Mouse (Mus musculus) layer of hippocampus, adult 2 months (tissue): ENCODE results near the gene Tnfrsf26. TPM values are rescaled to one million over a fixed set of nuclear protein-coding genes. Genes with fewer than 3 reads are reported as not detected.
A peak's percentile ranks its signal among the peaks of the same experiment; 100 is the strongest.

ENCODE experiments used
- DNase-seq, 2 experiments: peaks; one replicate each; pipeline ENCODE4 v3.0.0; 2022; ENCODE audit warnings: low spot score in 2 of 2
- H3K27ac ChIP-seq: fragments of 200-600 bp; 2 replicates; pipeline ENCODE4 v1.8.1; 2022
- H3K4me3 ChIP-seq: fragments of 200-600 bp; 2 replicates; pipeline ENCODE4 v1.8.1; 2022; ENCODE audit warnings: mild to moderate bottlenecking
- CTCF ChIP-seq: fragments of 200-600 bp; conservative IDR thresholded peaks from 2 replicates; pipeline ENCODE4 v1.8.1; 2022; ENCODE audit warnings: antibody characterized with exemption, mild to moderate bottlenecking, moderate library complexity
- microRNA-seq, 2 experiments: library from miRNA; unstranded; fragments of <30 nt; microRNA quantifications; one replicate each; pipeline ENCODE4 v1.2.0; 2021
- total RNA-seq, 2 experiments: library from RNA; stranded (reverse); gene quantifications; 2 replicates each; pipeline ENCODE4 v1.2.3; 2021

Tnfrsf26 gene
- total RNA-seq, 2 experiments from 2014 or later, result not detected

GRCm38 (mm10) chr7:143587586-143587985, 40.9 kb downstream of the Tnfrsf26 start:
- DNase-seq, result no peak
- no peak for TF ChIP-seq CTCF
- H3K27ac ChIP-seq, result no peak overlapping the region
- no peak overlapping the region for H3K4me3 ChIP-seq

GRCm38 (mm10) chr7:143583956-143584355, 44.6 kb downstream of the Tnfrsf26 start:
- peak; percentile 84 for TF ChIP-seq CTCF
- no peak overlapping the region for H3K4me3 ChIP-seq

GRCm38 (mm10) chr7:143583025-143583424, 45.5 kb downstream of the Tnfrsf26 start:
- no peak for DNase-seq
- Histone ChIP-seq H3K4me3 (no peak overlapping the region), H3K27ac (no peak overlapping the region)
- TF ChIP-seq CTCF, result no peak

More at GRCm38 (mm10) chr7:143583956-143584355, 44.6 kb downstream of the Tnfrsf26 start:
- no peak overlapping the region for H3K27ac ChIP-seq
- DNase-seq, result peak; percentile 33 to 55

GRCm38 (mm10) chr7:143575751-143576150, 52.8 kb downstream of the Tnfrsf26 start:
- no peak for TF ChIP-seq CTCF

GRCm38 (mm10) chr7:143565648-143566039, 62.9 kb downstream of the Tnfrsf26 start:
- Histone ChIP-seq H3K4me3 (no peak overlapping the region), H3K27ac (no peak overlapping the region)
- no peak for TF ChIP-seq CTCF
- no peak for DNase-seq

More at GRCm38 (mm10) chr7:143575751-143576150, 52.8 kb downstream of the Tnfrsf26 start:
- no peak overlapping the region for H3K27ac ChIP-seq
- no peak for DNase-seq
- H3K4me3 ChIP-seq, result no peak overlapping the region

GRCm38 (mm10) chr7:143565015-143565647, 63.4 kb downstream of the Tnfrsf26 start:
- H3K27ac ChIP-seq, result no peak overlapping the region
- H3K4me3 ChIP-seq, result no peak overlapping the region
- no peak for TF ChIP-seq CTCF
- DNase-seq, result no peak

GRCm38 (mm10) chr7:143563787-143564186, 64.7 kb downstream of the Tnfrsf26 start:
- no peak overlapping the region for H3K4me3 ChIP-seq
- no peak for TF ChIP-seq CTCF

More at GRCm38 (mm10) chr7:143563787-143564186, 64.7 kb downstream of the Tnfrsf26 start:
- no peak for DNase-seq
- no peak overlapping the region for H3K27ac ChIP-seq

Small RNA genes within 50 kb of the gene (microRNA-seq; reads per million reads assigned to microRNA genes)
- gene Mir7064, result 0 reads per million in 2 experiments

Other genes with a start within 250 kb of the Tnfrsf26 start
- gene Cdkn1c, start 167.7 kb downstream of the Tnfrsf26 start, total RNA-seq, result 1 to 10 TPM; 2.5 to 6.7 TPM
- gene Slc22a18, start 155.0 kb downstream of the Tnfrsf26 start, total RNA-seq, result under 1 TPM; 0.29 to 0.54 TPM
- not detected for gene Phlda2, start 125.6 kb downstream of the Tnfrsf26 start, total RNA-seq
- 100 to 1,000 TPM; 106 to 119 TPM for gene Nap1l4, start 79.6 kb downstream of the Tnfrsf26 start, total RNA-seq
- gene Cars, start 28.6 kb downstream of the Tnfrsf26 start, total RNA-seq, result 10 to 100 TPM; 38.4 to 42.0 TPM
- gene Tnfrsf22, start 20.9 kb upstream of the Tnfrsf26 start, total RNA-seq, result 1 to 10 TPM; 2.6 to 2.8 TPM
- 1 to 10 TPM; 1.3 to 1.6 TPM for gene Tnfrsf23, start 57.1 kb upstream of the Tnfrsf26 start, total RNA-seq
- 10 to 100 TPM; 18.0 to 24.4 TPM for gene Osbpl5, start 128.3 kb upstream of the Tnfrsf26 start, total RNA-seq
- gene Mrgprg, start 138.3 kb upstream of the Tnfrsf26 start, total RNA-seq, result not detected
- gene Mrgpre, start 155.8 kb upstream of the Tnfrsf26 start, total RNA-seq, result 1 to 10 TPM; 5.9 to 6.5 TPM
- 1 to 10 TPM; 4.4 to 7.8 TPM for gene Nadsyn1, start 194.1 kb upstream of the Tnfrsf26 start, total RNA-seq
- 10 to 100 TPM; 34.0 to 35.1 TPM for gene Dhcr7, start 194.4 kb upstream of the Tnfrsf26 start, total RNA-seq
- gene Gm498, start 238.1 kb upstream of the Tnfrsf26 start, total RNA-seq, result not detected